Mouse (Mus musculus): ENCODE measurements at regions not wholly inside any gene's neighbourhood (a gene's known extent, or its start where the extent isn't known, plus 50 kb on each side); places are given as distances from the start of the nearest gene placed in this dataset.
A peak's percentile ranks its signal among the peaks of the same experiment; 100 is the strongest.

DNA sequence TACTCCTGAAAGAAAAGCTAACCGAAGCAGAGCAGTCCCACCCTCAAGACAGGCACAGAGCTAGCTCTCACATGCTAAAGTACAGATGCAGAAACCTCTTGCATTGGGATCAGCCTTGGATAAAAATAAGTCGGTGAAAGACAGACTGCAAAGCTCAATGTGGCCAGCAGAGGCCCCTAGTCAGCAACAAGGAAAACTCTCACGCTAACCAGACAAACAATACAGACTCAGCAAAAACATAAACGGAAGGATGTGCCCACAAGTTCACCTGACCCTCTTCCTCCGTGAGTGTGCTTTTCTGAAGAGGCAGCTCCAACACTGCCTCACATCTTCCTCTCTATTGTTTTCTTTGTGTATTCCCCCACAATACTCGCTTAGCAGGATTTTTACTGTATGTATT lies 77.8 kb downstream of the Rpia start:
- peak; percentile 30 for DNase-seq (ENCODE audit: low read depth, low spot score)

GRCm38 (mm10) chr6:70713665-70714064 lies 78.4 kb downstream of the Rpia start:
- no peak for DNase-seq (ENCODE audit: low read depth, low spot score)

- DNase-seq (ENCODE audit: low read depth, low spot score) = no peak
Observed at GRCm38 (mm10) chr6:70713118-70713517, 78.9 kb downstream of the Rpia start.

DNA sequence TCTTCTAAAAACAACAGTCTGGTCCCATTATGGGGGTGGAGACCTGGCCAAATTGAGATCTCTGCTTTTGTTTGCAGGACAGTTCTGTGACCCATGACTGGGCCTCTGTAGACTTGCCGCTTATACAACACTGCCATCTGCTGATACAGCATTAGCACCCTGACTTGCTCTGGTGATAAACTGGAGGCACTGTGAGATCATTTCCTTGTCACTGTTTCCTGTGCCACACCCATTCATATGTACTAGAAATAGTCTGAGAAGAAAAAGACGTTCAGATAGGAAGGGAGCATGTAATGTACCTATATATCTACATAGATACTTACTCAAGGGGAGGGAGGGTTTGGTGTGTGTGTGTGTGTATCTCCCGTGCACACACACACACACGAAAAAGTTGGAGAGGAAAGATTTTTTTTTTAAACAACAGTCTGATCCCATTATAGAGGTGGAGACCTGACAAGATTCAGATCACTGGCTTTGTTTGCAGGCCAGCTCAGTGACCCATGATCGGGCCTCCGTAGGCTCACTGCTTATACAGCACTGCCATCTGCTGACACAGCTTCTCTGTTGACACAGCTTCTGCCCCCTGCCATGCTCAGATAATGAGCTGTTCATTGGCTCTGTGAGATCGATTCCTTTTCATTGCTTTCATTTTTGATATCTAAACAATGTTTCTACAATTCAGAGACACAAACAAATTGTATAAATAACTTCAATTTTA lies 82.5 kb downstream of the Rpia start:
- DNase-seq (ENCODE audit: low read depth, low spot score) = peak; percentile 38

DNA sequence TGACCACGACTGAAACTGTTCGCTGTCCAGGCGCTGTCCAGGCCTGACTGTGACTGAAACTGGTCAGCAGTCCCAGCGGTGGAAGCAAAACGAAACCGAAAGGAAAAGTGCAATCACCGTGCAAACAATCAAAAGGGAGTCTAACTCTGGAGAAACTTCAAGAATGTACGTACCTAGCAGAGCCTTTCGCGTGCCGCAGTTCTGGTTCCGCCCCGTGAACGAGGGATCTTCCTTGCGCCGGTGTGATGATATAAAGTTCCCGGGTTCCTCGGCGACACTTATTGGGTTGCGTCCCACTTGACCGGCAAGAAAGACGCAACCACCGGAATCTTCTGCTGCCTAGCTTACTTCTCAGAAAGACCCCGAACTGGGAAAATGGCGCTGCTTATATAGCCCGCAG lies 96.4 kb downstream of the Rpia start:
- DNase-seq (ENCODE audit: low read depth, low spot score) = no peak
